Mouse (Mus musculus) lung, postnatal 0 days (tissue): Measurements from ENCODE around the gene Impdh1.

ENCODE experiments used
- CTCF ChIP-seq: IDR thresholded peaks from 2 replicates; pipeline ENCODE4 v1.5.1; 2016; ENCODE audit warnings: antibody characterized with exemption, mild to moderate bottlenecking
- EP300 ChIP-seq: IDR thresholded peaks from 2 replicates; pipeline ENCODE4 v1.6.1; 2016; ENCODE audit warnings: antibody characterized with exemption, mild to moderate bottlenecking, control low read depth

GRCm38 (mm10) chr6:29242265-29242664, 26.1 kb upstream of the Impdh1 start:
- peak; percentile 35; the same call in 1 of the 2 replicates for TF ChIP-seq CTCF
- TF ChIP-seq EP300, result no peak
